Mouse (Mus musculus) ZHBTc4 (cell line): ENCODE measurements at regions not wholly inside any gene's neighbourhood (a gene's known extent, or its start where the extent isn't known, plus 50 kb on each side); places are given as distances from the start of the nearest gene placed in this dataset.
A peak's percentile ranks its signal among the peaks of the same experiment; 100 is the strongest.

ENCODE experiments used
- DNase-seq: peaks from one replicate; pipeline ENCODE4 v3.0.0-alpha.2; 2011; ENCODE audit warnings: low read depth, low spot score

DNA sequence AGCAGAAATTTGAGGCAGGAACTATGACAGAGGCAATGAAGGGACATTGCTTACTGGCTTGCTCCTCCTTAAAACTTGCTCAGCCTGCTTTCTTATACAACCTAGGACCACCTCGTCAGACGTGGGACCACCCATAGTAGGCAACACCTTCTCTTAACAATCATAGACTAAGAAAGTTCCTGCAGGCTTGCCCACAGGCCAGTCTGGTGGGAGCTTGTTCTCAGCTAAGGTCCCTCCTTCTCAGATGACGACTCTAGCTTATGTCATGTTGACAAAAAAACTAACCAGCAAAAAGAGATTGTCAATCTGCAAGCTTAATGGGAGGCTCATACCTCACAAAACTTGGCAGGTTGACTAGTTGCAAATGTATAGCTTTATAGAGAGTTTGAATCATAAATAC, 56.5 kb upstream of the Lsm6 start:
- no peak for DNase-seq

DNA sequence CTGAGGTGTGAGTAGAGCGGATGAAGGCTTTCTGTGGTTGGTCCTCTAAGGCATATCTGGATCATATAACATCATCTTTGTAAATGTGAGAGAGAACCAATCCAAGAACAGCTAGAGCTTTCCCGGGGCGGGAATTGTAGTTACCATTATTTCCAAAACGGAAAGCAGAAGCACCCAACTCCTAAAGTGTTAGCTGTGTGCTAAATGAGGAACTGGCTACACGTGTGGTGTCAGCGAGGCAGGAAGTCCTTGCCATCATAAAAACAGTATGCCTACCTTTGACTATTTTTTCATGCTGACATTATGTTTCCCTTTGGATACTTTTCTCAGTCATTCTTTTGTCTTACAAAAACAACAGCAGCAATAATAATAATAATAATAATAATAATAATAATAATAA, 68.8 kb upstream of the Lsm6 start:
- DNase-seq: no peak

DNA sequence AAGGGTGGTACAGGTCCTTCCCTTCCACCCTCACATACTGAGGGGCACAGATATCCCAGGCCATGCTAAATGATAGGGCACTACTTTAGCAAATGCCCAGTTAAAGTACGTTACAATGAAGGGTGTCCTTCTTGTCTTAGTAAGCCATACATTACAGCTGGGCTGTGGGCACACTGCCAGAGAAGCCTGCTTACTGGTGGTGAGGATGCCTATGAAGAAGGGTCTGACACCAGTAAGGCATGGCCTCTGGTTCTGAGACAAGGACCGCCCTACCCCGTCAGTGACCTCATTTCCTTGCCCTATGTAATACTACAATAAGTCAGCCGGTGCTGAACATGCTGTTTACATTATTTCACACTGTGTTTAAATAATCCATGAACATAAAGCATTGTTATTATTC, 69.6 kb upstream of the Lsm6 start:
- DNase-seq: no peak

DNA sequence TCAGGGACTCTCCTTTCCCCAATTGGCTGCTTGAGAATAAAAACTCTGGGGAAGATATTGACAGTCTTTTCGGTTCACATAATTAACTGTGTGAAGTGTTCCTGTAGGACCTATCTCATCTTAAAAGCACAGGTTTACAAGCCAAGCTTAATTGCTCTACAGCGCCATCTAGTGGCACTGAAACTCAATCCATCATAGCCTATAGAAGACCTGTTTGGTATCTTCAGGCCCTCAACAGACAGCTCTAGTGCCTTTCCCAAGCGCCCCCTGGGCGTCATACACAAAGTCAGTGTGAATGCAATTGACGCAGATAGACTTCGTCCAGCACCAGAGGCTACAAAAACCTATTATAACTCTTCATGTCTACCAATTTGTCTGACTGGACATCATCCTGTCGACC, 78.9 kb upstream of the Lsm6 start:
- peak; percentile 91 for DNase-seq

DNA sequence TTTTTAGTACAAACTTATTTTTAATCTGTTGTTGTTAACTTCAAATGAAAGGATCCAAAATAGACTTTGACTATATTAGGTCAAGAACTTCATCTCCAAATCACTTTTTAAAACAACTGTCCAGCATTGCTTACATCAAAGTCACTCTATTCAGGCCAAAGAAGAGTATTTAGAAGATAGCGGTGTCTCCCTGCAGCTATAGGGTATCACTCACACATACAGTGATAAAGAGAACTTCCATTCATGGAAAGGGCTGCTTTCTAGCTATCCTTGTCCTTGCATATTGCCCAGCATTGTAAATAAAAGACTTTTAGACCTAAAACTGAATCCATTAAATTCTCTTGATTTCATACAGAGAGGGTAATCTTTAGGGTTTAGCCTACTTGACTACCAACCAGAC, 82.1 kb upstream of the Lsm6 start:
- no peak for DNase-seq

DNA sequence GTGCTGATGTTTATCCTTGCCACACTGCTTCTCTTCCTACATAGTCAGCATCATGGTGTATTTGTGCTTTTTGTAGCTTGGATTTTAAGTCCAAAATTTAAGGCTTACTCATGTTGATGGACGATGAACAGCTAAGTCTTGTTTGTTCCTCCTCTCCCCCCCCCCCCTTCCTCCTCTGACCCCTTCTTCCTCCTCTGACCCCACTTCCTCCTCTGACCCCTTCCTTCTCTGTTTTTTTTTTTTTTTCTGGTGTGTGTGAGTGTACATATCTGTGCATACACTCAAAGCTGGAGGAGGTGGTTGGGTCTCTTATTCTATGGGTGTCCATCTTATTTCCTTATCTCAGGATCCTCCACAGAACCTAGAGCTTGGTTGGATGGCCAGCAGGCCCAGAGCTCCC, 87.0 kb upstream of the Lsm6 start:
- no peak for DNase-seq

DNA sequence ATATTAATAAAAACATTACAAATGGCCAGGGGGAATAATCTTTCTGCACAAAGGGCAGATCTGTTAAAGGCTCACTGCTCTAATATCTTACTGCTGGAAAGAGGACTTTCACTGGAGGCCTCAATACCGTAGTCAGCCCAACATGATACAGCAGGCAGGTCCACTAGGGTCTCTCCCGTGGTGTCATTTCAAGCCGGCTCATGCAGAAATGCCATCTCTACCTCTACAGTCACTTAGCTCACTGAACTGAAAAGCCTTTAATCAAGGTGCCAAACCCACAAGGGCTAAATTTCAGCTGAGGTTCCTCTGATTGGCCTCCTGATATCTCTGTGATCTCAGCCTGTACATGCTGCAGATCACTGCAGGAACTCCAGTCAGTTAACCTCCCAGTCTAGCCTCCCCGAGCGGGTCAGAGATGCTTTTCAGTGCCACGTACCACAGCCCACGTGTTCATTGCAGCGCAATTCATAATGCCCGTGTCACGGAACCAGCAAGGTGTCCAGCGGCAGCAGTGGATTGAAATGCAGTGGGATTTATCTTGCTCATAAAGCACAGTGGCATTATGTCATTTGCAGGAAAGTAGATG, 90.4 kb upstream of the Lsm6 start:
- DNase-seq: no peak

DNA sequence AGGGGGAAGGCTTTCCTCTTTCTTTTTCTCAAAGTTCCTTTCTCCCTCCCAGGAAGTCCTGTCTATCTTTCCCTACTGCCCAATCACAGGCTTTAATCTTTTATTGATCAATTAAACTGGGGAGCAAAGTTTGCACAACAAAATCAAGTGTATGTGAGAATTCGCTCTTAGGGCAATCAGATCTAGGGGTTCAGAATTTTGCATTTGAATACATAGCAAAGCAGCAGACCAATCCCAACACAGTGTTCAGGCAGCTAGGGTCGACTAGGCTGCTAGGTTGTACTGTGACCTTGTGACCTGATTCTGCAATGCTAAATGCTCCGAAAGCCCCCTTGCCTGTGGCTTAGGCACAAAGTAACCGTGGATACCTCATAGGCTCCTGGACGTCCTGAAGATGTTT, 91.5 kb upstream of the Lsm6 start:
- DNase-seq: peak; percentile 7

DNA sequence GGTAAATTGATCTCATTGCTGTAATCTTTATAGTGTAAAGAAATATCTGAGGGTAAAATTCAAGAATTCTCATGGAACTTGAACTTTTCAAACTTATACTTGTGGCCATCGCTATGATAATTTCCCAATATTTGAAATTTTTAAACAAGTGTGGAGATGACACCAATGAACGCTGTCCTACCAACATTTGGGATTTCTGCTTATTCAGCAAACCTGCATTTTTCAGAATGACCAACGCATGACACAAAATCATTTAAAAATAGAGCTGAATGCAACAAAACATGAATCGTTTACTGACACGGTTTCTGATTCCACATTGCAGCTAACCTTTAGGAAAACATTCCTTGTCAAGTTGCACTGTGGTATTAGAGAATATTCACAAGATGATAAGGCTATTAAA, 92.9 kb upstream of the Lsm6 start:
- DNase-seq: no peak

DNA sequence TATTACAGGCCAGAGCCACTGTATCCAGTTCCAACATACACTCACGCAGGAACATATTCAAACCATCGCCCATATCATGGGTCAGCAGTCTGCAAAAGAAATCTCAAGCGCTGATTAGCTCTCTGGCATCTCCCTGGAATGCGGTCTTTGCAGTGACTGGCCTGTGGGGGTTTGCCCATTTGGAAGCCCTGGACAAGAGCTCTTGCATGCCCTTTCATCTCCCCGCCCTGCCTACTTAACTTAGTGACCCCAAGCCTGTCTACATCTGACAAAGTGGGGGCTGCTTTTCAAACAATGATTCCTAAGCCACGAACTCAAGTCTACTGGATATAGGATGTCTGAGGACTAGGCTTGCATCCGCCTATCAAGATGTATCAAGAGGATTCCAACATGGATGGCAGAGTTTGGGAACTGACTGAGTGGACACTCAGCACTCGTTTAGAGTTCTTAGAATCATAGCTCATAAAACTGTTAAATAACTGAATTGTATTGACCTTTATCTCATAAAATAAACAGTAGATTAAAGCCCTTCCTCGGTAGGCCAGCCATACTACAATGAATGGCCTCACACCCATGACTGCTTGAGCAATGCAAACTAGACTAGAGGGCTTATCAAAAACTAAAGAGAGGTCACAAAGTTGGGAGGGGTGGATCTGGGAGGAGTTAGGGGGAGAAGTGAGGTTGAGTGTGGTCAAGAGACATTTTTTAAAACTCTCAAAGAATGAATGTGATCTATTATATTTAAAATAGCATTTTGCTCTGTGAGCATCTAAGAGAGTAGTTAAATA, 97.4 kb upstream of the Zfp827 start:
- no peak for DNase-seq

DNA sequence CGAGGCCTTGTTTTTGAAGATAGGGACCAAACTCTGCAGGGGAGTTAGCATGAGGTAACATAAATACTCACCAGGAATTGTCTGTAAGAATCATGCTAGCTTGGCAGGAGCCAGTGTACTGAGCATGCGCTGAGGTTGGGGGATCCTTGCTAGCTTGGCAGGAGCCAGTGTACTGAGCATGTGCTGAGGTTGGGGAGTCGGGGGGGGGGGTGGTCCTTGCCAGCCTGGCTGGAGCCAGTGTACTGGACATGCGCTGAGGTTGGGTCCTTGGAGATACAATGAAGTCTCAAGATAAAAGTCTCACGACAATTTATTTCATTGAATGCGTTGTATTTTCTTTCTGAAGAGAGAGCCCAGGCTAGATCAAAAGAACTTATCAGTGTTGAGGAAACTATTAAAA, 96.2 kb upstream of the Zfp827 start:
- DNase-seq: no peak

DNA sequence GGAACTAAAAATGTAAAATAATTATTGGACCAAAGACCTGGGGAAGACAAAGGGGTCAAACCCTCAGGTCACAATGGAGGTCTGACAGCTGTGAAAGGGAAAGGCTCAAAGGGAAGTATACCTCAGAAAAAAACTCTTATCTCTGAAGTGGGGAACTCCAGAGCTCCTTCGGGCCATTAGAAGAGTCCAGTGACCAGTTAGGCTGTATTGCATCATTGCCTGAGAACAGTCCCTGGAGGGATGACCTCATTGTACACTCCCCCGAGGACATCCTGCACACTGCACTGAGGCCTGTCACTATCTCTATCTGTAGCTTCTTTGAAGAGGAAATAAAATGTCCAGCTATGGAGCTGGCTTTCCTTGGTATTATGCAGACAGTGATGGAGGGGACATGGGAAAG, 88.2 kb upstream of the Zfp827 start:
- no peak for DNase-seq

DNA sequence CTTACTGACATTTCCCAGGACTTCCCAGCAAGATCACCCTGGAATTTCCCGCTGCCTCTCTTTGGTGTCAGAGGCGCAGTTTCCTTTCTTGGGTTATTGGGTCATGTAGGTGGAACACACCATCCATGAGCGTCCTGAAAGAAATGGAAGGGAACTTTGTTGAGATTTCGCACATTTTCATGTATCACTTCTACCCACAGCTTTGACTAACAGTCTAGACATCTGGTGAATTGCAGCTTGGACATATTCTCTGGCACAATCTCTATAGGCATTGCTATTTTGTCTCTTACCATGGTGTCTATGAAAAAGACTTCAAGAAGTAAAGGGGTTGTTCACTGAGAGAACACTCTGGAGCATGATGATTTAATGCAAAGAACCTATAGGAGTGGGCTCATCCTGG, 86.7 kb upstream of the Zfp827 start:
- no peak for DNase-seq

DNA sequence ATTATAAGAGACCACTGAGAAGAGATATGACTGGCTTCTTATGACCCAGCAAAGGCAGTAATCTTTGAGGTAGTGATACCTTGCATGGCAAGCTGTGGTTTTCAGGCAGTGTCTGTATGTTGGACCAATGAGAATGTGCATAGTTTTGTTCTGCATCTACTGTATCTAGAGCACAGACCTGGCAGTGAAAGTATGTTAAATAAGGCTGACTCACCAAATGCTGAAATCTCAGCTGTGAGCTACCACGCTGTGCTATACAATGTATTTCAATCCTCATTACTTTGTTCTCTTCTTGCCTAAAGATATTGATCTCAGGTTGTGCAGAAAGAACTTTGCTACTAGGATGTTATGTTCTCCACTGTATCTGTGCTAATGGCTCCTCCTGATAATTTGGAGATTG, 83.9 kb upstream of the Zfp827 start:
- no peak for DNase-seq

DNA sequence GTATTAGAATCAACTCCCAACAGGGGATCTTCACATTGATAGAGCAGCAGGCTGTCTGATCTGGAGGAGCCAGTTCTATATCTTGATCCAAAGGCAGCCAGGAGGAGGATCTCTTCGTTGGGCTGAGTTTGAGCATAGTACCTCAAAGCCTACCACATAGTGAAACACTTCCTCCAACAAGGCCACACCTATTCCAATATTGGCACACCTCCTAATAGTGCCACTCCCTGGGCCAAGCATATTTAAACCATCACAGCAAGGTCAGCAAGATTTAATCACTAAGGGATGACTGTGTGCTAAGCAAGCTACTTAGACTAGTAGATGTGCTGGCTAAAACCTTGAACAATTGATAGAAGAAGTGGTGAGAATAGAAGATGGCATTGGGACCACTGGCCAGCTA, 82.6 kb upstream of the Zfp827 start:
- no peak for DNase-seq

DNA sequence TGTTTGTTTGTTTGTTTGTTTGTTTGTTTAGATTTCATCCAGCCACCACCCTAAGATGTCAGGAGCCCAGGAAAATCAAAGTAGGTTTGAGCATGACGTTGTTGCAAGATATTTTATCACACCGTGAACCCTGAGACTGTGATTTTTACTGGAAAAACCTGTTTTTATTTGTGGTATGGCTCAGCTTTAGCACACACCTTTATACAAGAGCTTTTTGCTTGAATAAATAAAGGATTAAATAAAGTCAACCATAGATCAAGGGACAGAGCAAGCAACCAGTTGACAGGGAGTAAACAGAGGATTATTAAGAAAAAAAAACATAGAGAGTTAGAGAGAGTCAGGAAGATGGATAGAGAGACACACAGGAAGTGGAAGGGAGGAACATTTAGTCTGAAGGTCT, 82.2 kb upstream of the Zfp827 start:
- no peak for DNase-seq

DNA sequence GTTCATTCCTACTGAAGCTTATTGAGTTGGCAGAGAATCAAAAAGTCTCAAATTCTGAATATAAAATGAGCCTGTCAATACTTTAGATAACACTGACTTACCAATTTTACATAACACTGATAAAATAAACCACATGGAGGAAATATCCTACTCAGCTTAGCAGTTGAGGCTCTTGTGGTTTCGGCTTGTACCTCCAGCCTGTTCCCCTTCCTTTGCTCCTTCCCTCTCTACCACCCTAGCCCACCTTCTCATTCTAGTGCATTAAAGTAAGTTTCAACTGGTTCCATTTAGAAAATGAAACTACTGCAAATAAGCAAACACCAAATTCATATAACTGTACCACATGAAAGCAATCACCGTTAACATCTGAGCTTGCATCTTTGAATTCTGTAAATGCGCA, 53.2 kb upstream of the Zfp827 start:
- no peak for DNase-seq
